ENCODE assay signal across 10 mouse cellular contexts in genomic region chr8:86901972-86902371, GRCm38 (mm10). TPM values are rescaled to one million over a fixed set of nuclear protein-coding genes. Genes with fewer than 3 reads are reported as not detected.
DNase-seq lines count a peak whose midpoint lies in the region; ATAC-seq and TF ChIP-seq lines count a peak whose summit lies in the region.
"Had no signal": no experiment of that assay in that cellular context is flagged by ENCODE, and none has a peak within 500 bp of the region (broad histone marks: within the 10 kb centered on the region; RNA-seq: fewer than 3 reads in every experiment).

No protein-coding gene starts in this region.

- H3K36me3 ChIP-seq in heart, embryonic 13.5 days: no peaks in the 10 kb centered on the region

- no peak overlapping the region for H3K4me2 ChIP-seq in heart, embryonic 13.5 days

- peaks cover 6% of the 10 kb centered on the region for H3K4me1 ChIP-seq in heart, embryonic 13.5 days

- no peaks in the 10 kb centered on the region for H3K27me3 ChIP-seq in heart, embryonic 13.5 days (replicated peaks)
- H3K27me3 ChIP-seq: CH12.LX had no signal

- no peak for ATAC-seq in heart, embryonic 13.5 days (ENCODE audit: extremely low read depth, insufficient number of reproducible peaks, low FRiP score, low TSS enrichment)

- no peaks in the 10 kb centered on the region for H3K9me3 ChIP-seq in heart, embryonic 13.5 days

- no peak for TF ChIP-seq CTCF in layer of hippocampus, adult 2 months (conservative IDR thresholded peaks at IDR 0.05)

- H3K9ac ChIP-seq in heart, embryonic 13.5 days: no peak overlapping the region

- 44% methylated on average over 5 of the region's 5 CpGs for WGBS in heart, embryonic 13.5 days

- no peak overlapping the region for H3K4me3 ChIP-seq in layer of hippocampus, adult 2 months
- H3K4me3 ChIP-seq in heart, embryonic 13.5 days: no peak overlapping the region

- H3K27ac ChIP-seq in layer of hippocampus, adult 2 months: peak overlapping the region; percentile 36; the same call in 1 of the 2 replicates
- H3K27ac ChIP-seq in heart, embryonic 13.5 days (replicated peaks): peak overlapping the region; percentile 62

- DNase-seq in layer of hippocampus, adult 2 months (ENCODE audit: low spot score in 2 of 2): no peak
- DNase-seq in layer of hippocampus, postnatal 10 days (ENCODE audit: low spot score in 2 of 2): no peak
- peak; percentile 79 for DNase-seq in kidney, postnatal 14 days
- no peak for DNase-seq in left cerebral cortex, adult 11 months (ENCODE audit: low spot score)
- no peak for DNase-seq in layer of hippocampus, postnatal 25 days (ENCODE audit: extremely low spot score in 1 of 2, low spot score in 1 of 2)
- DNase-seq in urinary bladder, adult 18-20 months (ENCODE audit: low spot score in 2 of 2): no peak
- DNase-seq in natural killer cell, adult 2 months (ENCODE audit: low spot score in 2 of 2): no peak
- DNase-seq: thymus, postnatal 25 days had no signal

RNA-seq across cellular contexts. Expression of gene N4bp1, which starts 16.9 kb away (rescaled TPM):
- 10 to 100 TPM; 39.8 to 42.2 TPM for total RNA-seq in layer of hippocampus, adult 2 months (2021)
- total RNA-seq in layer of hippocampus, postnatal 10 days (2021): 10 to 100 TPM; 25.9 to 27.0 TPM
- 6.2 and 6.7 TPM in 2 replicates for polyA plus RNA-seq in heart, embryonic 13.5 days (2015; fragmentation: Nextera tagmentation; extraction: Ambion mirVana)
- total RNA-seq in layer of hippocampus, postnatal 25 days (2021): 10 to 100 TPM; 32.5 to 34.8 TPM
